Comparison of ENCODE assay signal across 12 mouse cellular contexts in genomic region chr13:43765293-43765814, GRCm38 (mm10). TPM values are rescaled to one million over a fixed set of nuclear protein-coding genes. Genes with fewer than 3 reads are reported as not detected.
DNase-seq lines count a peak whose midpoint lies in the region; ATAC-seq lines count a peak whose summit lies in the region.
"Had no signal": no experiment of that assay in that cellular context is flagged by ENCODE, and none has a peak within 500 bp of the region (broad histone marks: within the 10 kb centered on the region; RNA-seq: fewer than 3 reads in every experiment).

No protein-coding gene starts in this region.

- no peaks in the 10 kb centered on the region for H3K4me1 ChIP-seq in intestine, embryonic 15.5 days (replicated peaks)

- H3K4me3 ChIP-seq in intestine, embryonic 15.5 days (replicated peaks) = no peak overlapping the region

- no peak for ATAC-seq in intestine, embryonic 15.5 days
- ATAC-seq: Patski had no signal

- no peak overlapping the region for H3K9ac ChIP-seq in intestine, embryonic 15.5 days
- H3K9ac ChIP-seq: hindbrain, embryonic 14.5 days had no signal

- H3K9me3 ChIP-seq in intestine, embryonic 15.5 days = no peaks in the 10 kb centered on the region

- no peak overlapping the region for H3K27ac ChIP-seq in intestine, embryonic 15.5 days
- H3K27ac ChIP-seq: hindbrain, embryonic 14.5 days; kidney, postnatal 0 days had no signal

- no peak overlapping the region for H3K4me2 ChIP-seq in intestine, embryonic 15.5 days (replicated peaks)
- H3K4me2 ChIP-seq: hindbrain, embryonic 14.5 days had no signal

- WGBS in intestine, embryonic 15.5 days = 83% methylated on average over 11 of the region's 11 CpGs

- H3K36me3 ChIP-seq in intestine, embryonic 15.5 days = no peaks in the 10 kb centered on the region

- DNase-seq in adrenal gland, postnatal 14 days = peak; percentile 19
- DNase-seq in adrenal gland, postnatal 36 days = no peak
- peak; percentile 92 to 94 for DNase-seq in B cell, adult 2 months
- DNase-seq in induced T-regulatory cell, adult 2 months (ENCODE audit: low read depth) = peak; percentile 81
- peak; percentile 73 to 93 for DNase-seq in natural killer cell, adult 2 months (ENCODE audit: low spot score in 2 of 2)
- DNase-seq in testis, postnatal 10 days (ENCODE audit: low spot score) = no peak
- DNase-seq in neural tube, embryonic 10.5 days (ENCODE audit: extremely low spot score, low spot score) = no peak
- DNase-seq: retina, postnatal 1 day had no signal

- H3K27me3 ChIP-seq in intestine, embryonic 15.5 days (replicated peaks) = no peaks in the 10 kb centered on the region
- H3K27me3 ChIP-seq: Patski had no signal

RNA-seq across cellular contexts. Expression of gene Cd83, which starts 19.2 kb away (rescaled TPM):
- total RNA-seq in adrenal gland, postnatal 14 days (2021) = 2.5 and 4.8 TPM in 2 replicates
- total RNA-seq in adrenal gland, postnatal 36 days (2021) = 1 to 10 TPM; 3.2 to 4.0 TPM
- 9.1 and 10.3 TPM in 2 replicates for polyA plus RNA-seq in intestine, embryonic 15.5 days (2015; fragmentation: Nextera tagmentation; extraction: Ambion mirVana)
- polyA plus RNA-seq: Patski had no signal

Comparison
In these comparisons a context has a peak if more than half of its experiments do, and no peak if none do; other contexts are left out.
1. DNase-seq: peak in adrenal gland, postnatal 14 days (single experiment), B cell, adult 2 months (2 of 2), induced T-regulatory cell, adult 2 months (single experiment) and natural killer cell, adult 2 months (2 of 2); none in adrenal gland, postnatal 36 days (0 of 2), testis, postnatal 10 days (single experiment) and neural tube, embryonic 10.5 days (single experiment).